Mouse (Mus musculus) embryonic facial prominence, embryonic 15.5 days (tissue): ENCODE measurements around the gene Tas1r3. TPM values are rescaled to one million over a fixed set of nuclear protein-coding genes. Genes with fewer than 3 reads are reported as not detected.

Experiments
- ATAC-seq: fragments of 200-750 bp; cut with Nextera tagmentation; 2 replicates; pipeline ENCODE4 v1.8.0; 2017; ENCODE audit warnings: low read depth, moderate TSS enrichment; ENCODE audit not compliant: insufficient number of reproducible peaks, low FRiP score, low TSS enrichment
- H3K27ac ChIP-seq: fragments of 300-500 bp; sonication (generic); replicated peaks from 2 replicates; pipeline ENCODE4 v1.5.1; 2015; ENCODE audit warnings: mild to moderate bottlenecking, inconsistent platforms
- H3K27me3 ChIP-seq: fragments of 300-500 bp; sonication (generic); 2 replicates; pipeline ENCODE4 v1.6.1; 2015; ENCODE audit warnings: inconsistent platforms
- H3K36me3 ChIP-seq: fragments of 300-500 bp; sonication (generic); 2 replicates; pipeline ENCODE4 v1.6.1; 2015; ENCODE audit warnings: mild to moderate bottlenecking, inconsistent platforms
- H3K4me1 ChIP-seq: fragments of 300-500 bp; sonication (generic); 2 replicates; pipeline ENCODE4 v1.6.1; 2015; ENCODE audit warnings: inconsistent platforms
- H3K4me2 ChIP-seq: fragments of 300-500 bp; sonication (generic); replicated peaks from 2 replicates; pipeline ENCODE4 v1.6.1; 2015; ENCODE audit warnings: mild to moderate bottlenecking, inconsistent platforms
- H3K4me3 ChIP-seq: fragments of 300-500 bp; sonication (generic); replicated peaks from 2 replicates; pipeline ENCODE4 v1.5.1; 2015; ENCODE audit warnings: mild to moderate bottlenecking, inconsistent platforms
- H3K9ac ChIP-seq: fragments of 300-500 bp; sonication (generic); 2 replicates; pipeline ENCODE4 v1.6.1; 2015; ENCODE audit warnings: inconsistent platforms
- H3K9me3 ChIP-seq: fragments of 300-500 bp; sonication (generic); replicated peaks from 2 replicates; pipeline ENCODE4 v1.6.1; 2016; ENCODE audit warnings: inconsistent platforms
- WGBS: fragments of 180-500 bp; shearing (Covaris S2); methylation state at CpG from one replicate; pipeline ENCODE4 v1.1.7; 2015; 5-methylcytosine and 5-hydroxymethylcytosine counted together
- polyA plus RNA-seq: library from polyadenylated mRNA; unstranded; fragments of >200 nt; fragmentation: Nextera tagmentation; extraction: Ambion mirVana; gene quantifications from 2 replicates; pipeline ENCODE4 v1.2.1, GENCODE M21; 2015

Gene Tas1r3
- polyA plus RNA-seq: 0.48 and 0.56 TPM in 2 replicates

- no peak within 1 kb of the TSS for H3K9ac ChIP-seq
- peaks cover under 1% of the 10 kb centered on the region; the same call in 1 of the 2 replicates for H3K4me1 ChIP-seq
- no peaks in the 10 kb centered on the region for H3K27me3 ChIP-seq
- ATAC-seq: no peak
- H3K27ac ChIP-seq: no peak within 1 kb of the TSS
- H3K4me3 ChIP-seq: no peak within 1 kb of the TSS
- H3K36me3 ChIP-seq: peaks cover 52% of the 10 kb centered on the region
- H3K4me2 ChIP-seq: no peak within 1 kb of the TSS
- H3K9me3 ChIP-seq: no peaks in the 10 kb centered on the region
- WGBS: 77% methylated on average over 5 of the region's 5 CpGs
Measured at GRCm38 (mm10) chr4:155863001-155863400, at the start of gene Tas1r3. Gene Tas1r3, minus strand, starts transcription at chr4:155863362.

GRCm38 (mm10) chr4:155908751-155909150, 45.6 kb upstream of the Tas1r3 start:
- no peak overlapping the region for H3K27ac ChIP-seq
- H3K27me3 ChIP-seq: no peaks in the 10 kb centered on the region
- no peak overlapping the region for H3K4me3 ChIP-seq
- H3K4me2 ChIP-seq: no peak overlapping the region
- ATAC-seq: no peak
- peaks cover 32% of the 10 kb centered on the region for H3K36me3 ChIP-seq
- 89% methylated on average over 4 of the region's 4 CpGs for WGBS
- no peak overlapping the region for H3K9ac ChIP-seq
- no peaks in the 10 kb centered on the region for H3K4me1 ChIP-seq
- no peaks in the 10 kb centered on the region for H3K9me3 ChIP-seq

GRCm38 (mm10) chr4:155908281-155908680, 45.1 kb upstream of the Tas1r3 start:
- H3K4me2 ChIP-seq: no peak overlapping the region
- WGBS: 74% methylated on average over 7 of the region's 7 CpGs

GRCm38 (mm10) chr4:155907003-155907402, 43.8 kb upstream of the Tas1r3 start:
- H3K9me3 ChIP-seq: no peaks in the 10 kb centered on the region
- 80% methylated on average over 11 of the region's 11 CpGs for WGBS
- H3K27me3 ChIP-seq: no peaks in the 10 kb centered on the region
- H3K27ac ChIP-seq: no peak overlapping the region
- peaks cover 49% of the 10 kb centered on the region for H3K36me3 ChIP-seq
- H3K4me1 ChIP-seq: no peaks in the 10 kb centered on the region
- ATAC-seq: no peak
- H3K9ac ChIP-seq: no peak overlapping the region
- no peak overlapping the region for H3K4me2 ChIP-seq
- no peak overlapping the region for H3K4me3 ChIP-seq

More at GRCm38 (mm10) chr4:155908281-155908680, 45.1 kb upstream of the Tas1r3 start:
- H3K4me1 ChIP-seq: no peaks in the 10 kb centered on the region
- no peak overlapping the region for H3K27ac ChIP-seq
- no peaks in the 10 kb centered on the region for H3K27me3 ChIP-seq
- peaks cover 37% of the 10 kb centered on the region for H3K36me3 ChIP-seq
- no peak overlapping the region for H3K4me3 ChIP-seq
- ATAC-seq: no peak
- no peak overlapping the region for H3K9ac ChIP-seq
- no peaks in the 10 kb centered on the region for H3K9me3 ChIP-seq

- no peak overlapping the region for H3K27ac ChIP-seq
- no peak overlapping the region for H3K9ac ChIP-seq
- H3K36me3 ChIP-seq: peaks cover 58% of the 10 kb centered on the region
- H3K9me3 ChIP-seq: no peaks in the 10 kb centered on the region
- ATAC-seq: no peak
- 78% methylated on average over 9 of the region's 9 CpGs for WGBS
- H3K27me3 ChIP-seq: no peaks in the 10 kb centered on the region
- H3K4me1 ChIP-seq: no peaks in the 10 kb centered on the region
- H3K4me2 ChIP-seq: no peak overlapping the region
- no peak overlapping the region for H3K4me3 ChIP-seq
Measured at GRCm38 (mm10) chr4:155906125-155906524, 43.0 kb upstream of the Tas1r3 start.

DNA sequence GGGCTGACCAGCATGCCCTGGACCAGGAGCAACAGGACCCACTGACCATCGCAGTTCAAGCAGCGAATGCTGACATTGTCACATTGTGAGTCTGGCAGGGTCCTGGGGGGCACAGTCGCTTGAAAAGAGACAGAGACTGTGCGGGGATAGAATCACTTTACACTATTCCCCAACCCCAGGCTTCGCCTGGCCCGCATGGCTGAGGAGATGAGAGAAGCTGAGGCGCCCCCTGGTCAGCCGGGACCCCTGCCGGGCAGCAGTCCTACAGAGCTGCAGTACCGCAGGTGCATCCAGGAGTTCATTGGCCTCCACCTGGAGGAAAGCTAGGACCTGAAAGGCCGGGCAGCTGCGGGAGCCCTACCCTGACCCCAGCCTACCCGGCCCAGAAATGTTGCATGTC, 42.5 kb upstream of the Tas1r3 start:
- H3K9ac ChIP-seq: no peak overlapping the region
- no peak overlapping the region for H3K4me3 ChIP-seq
- H3K36me3 ChIP-seq: peaks cover 63% of the 10 kb centered on the region
- H3K4me2 ChIP-seq: no peak overlapping the region
- no peak for ATAC-seq
- no peaks in the 10 kb centered on the region for H3K4me1 ChIP-seq
- no peaks in the 10 kb centered on the region for H3K27me3 ChIP-seq
- H3K27ac ChIP-seq: no peak overlapping the region
- H3K9me3 ChIP-seq: no peaks in the 10 kb centered on the region
- 88% methylated on average over 13 of the region's 13 CpGs for WGBS

DNA sequence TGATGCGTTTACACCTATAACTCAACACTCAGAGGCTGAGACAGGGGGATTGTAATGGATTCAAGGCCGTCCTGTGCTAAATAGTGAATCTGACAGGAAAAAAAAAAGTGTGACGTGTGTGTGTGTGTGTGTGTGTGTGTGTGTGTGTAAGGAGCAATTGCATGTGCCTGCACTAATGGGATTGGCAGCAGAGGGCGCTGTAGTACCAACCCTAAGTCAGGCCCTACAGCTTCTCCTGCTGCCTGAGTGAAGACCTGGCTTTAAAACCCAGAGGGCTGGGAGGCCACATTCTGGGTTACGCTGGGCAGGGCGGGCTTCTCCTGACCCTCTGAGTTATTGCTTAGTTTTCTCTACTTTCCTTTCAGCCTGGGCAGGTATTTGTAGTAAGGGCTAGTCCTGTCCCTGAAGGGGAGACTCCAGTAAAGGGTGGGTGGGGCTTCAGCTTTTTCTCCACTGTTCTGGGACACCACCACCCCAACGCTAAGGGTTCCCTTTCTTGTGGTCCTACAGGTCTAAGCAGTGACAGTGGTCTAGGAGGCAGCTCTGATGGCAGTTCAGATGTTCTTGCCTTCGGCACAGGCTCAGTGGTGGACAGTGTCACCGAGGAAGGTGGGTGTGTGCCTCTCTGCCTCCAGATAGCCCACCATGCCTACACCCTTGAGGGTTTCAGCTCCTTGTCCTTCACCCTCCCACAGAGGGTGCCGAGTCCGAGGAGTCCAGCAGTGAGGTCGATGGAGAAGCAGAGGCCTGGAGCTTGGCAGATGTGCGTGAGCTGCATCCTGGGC, 41.3 kb upstream of the Tas1r3 start:
- H3K36me3 ChIP-seq: peaks cover 74% of the 10 kb centered on the region
- no peak overlapping the region for H3K4me3 ChIP-seq
- no peaks in the 10 kb centered on the region for H3K4me1 ChIP-seq
- no peak overlapping the region for H3K9ac ChIP-seq
- H3K27ac ChIP-seq: no peak overlapping the region
- no peaks in the 10 kb centered on the region for H3K27me3 ChIP-seq
- ATAC-seq: no peak
- 88% methylated on average over 13 of the region's 13 CpGs for WGBS
- no peaks in the 10 kb centered on the region for H3K9me3 ChIP-seq
- H3K4me2 ChIP-seq: no peak overlapping the region

DNA sequence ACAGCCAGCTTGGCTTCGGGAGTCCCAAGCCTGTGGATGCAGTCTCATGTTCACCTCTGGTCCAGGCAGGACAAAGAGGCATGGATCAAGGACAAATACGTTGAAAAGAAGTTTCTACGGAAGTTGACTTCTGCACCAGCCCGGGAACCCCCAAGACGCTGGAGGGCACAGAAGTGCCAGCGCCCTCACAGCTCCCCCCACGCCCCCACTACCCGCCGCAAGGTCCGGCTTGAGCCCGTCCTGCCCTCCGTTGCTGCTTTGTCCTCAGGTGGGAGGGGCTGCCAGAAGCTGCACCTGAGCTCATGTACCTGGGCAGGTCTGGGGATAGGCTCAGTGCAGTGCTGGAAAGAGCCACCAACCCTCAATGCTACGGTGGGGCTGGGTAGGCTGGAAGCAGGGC, 40.1 kb upstream of the Tas1r3 start:
- no peak overlapping the region for H3K27ac ChIP-seq
- 92% methylated on average over 13 of the region's 13 CpGs for WGBS

DNA sequence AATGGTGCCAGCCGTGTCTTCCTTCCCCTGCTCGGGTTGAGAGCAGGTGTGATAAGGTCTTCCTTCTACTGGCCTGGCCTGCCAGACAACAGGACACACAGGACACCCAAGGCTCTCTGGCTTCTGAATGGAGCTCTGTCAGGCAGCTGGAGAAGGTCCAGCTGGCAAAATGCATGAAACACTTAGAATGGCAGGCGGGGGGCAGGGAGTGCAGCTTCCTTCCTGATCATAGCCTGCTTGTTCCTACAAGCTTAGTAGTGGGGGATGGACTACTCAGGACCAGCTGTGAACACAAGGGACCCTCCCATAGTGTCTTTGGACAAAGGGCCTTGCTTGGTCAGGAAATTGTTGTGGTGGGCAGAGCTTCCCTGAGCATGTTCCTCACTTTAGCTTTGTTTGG, 38.0 kb upstream of the Tas1r3 start:
- H3K4me1 ChIP-seq: no peaks in the 10 kb centered on the region
- peaks cover 92% of the 10 kb centered on the region for H3K36me3 ChIP-seq
- ATAC-seq: no peak
- H3K9ac ChIP-seq: no peak overlapping the region
- no peak overlapping the region for H3K4me3 ChIP-seq
- no peaks in the 10 kb centered on the region for H3K27me3 ChIP-seq
- no peak overlapping the region for H3K27ac ChIP-seq
- no peaks in the 10 kb centered on the region for H3K9me3 ChIP-seq
- WGBS: 77% methylated on average over 3 of the region's 3 CpGs
- H3K4me2 ChIP-seq: no peak overlapping the region

More for the DNA sequence above, 40.1 kb upstream of the Tas1r3 start:
- peaks cover 87% of the 10 kb centered on the region for H3K36me3 ChIP-seq
- no peak overlapping the region for H3K9ac ChIP-seq
- H3K4me1 ChIP-seq: no peaks in the 10 kb centered on the region
- H3K9me3 ChIP-seq: no peaks in the 10 kb centered on the region
- H3K4me3 ChIP-seq: no peak overlapping the region
- no peak for ATAC-seq
- H3K4me2 ChIP-seq: no peak overlapping the region
- no peaks in the 10 kb centered on the region for H3K27me3 ChIP-seq

DNA sequence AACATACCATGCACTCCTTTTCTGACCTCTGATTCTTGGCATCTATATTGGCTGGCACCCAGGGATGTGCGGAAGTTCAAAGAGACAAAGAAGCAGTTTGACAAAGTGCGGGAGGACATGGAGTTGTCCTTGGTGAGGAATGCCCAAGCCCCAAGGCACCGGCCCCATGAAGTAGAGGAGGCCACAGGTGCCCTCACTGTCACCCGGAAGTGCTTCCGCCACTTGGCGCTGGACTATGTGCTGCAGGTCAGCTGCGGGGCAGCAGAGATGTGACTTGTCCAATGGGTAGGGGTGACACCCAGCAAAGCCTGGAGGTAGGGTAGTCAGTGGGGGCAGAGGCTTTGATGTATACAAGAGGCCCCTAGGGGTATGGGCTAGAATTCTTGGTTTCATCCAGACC, 36.2 kb upstream of the Tas1r3 start:
- Histone ChIP-seq H3K9me3 (no peaks in the 10 kb centered on the region), H3K4me1 (peaks cover 12% of the 10 kb centered on the region), H3K27ac (no peak overlapping the region), H3K4me3 (no peak overlapping the region), H3K4me2 (no peak overlapping the region), H3K9ac (no peak overlapping the region), H3K36me3 (peaks cover 79% of the 10 kb centered on the region), H3K27me3 (no peaks in the 10 kb centered on the region)
- WGBS: 93% methylated on average over 7 of the region's 7 CpGs
- ATAC-seq: no peak

DNA sequence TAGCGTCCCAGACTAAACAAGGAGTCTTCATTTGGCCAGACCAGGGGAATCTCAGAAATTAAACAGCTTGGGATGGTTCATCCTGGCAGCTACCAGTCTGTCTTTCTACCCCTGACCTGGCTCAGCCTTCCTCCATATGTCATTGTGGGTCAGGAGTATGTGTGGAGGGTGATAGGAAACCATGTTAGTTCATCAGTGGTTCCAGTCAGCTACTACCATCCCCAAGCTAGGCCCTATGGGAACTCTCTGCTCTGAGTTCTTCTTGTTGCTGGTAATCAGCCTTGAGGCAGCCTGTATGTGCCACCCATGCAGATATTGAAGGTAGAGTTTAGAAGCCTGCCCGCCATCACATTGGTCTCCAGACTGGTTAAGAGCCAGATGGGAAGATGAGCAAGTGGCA, 35.2 kb upstream of the Tas1r3 start:
- Histone ChIP-seq H3K4me2 (no peak overlapping the region), H3K27me3 (no peaks in the 10 kb centered on the region), H3K9me3 (no peaks in the 10 kb centered on the region), H3K27ac (no peak overlapping the region), H3K4me1 (peaks cover 22% of the 10 kb centered on the region), H3K4me3 (no peak overlapping the region), H3K9ac (no peak overlapping the region), H3K36me3 (peaks cover 70% of the 10 kb centered on the region)
- WGBS: 88% methylated on average over 2 of the region's 2 CpGs
- no peak for ATAC-seq

- peaks cover 51% of the 10 kb centered on the region for H3K36me3 ChIP-seq
- H3K4me2 ChIP-seq: no peak overlapping the region
- WGBS: 97% methylated on average over 12 of the region's 12 CpGs
- H3K4me1 ChIP-seq: peaks cover 30% of the 10 kb centered on the region
- no peak for ATAC-seq
- no peaks in the 10 kb centered on the region for H3K27me3 ChIP-seq
- H3K27ac ChIP-seq: no peak overlapping the region
- no peak overlapping the region for H3K4me3 ChIP-seq
- no peak overlapping the region for H3K9ac ChIP-seq
- no peaks in the 10 kb centered on the region for H3K9me3 ChIP-seq
Measured at GRCm38 (mm10) chr4:155896461-155896860, 33.3 kb upstream of the Tas1r3 start.
